Mouse (Mus musculus): Measurements from ENCODE around the gene Cmpk2. TPM values are rescaled to one million over a fixed set of nuclear protein-coding genes. Genes with fewer than 3 reads are reported as not detected.

Gene Cmpk2
- 10 to 100 TPM; 12.3 to 16.7 TPM for total RNA-seq (2023)

GRCm38 (mm10) chr12:26469098-26470041 lies at the start of gene Cmpk2:
TSS of gene Cmpk2 (plus strand) at chr12:26469204.

GRCm38 (mm10) chr12:26456028-26456698 lies 12.8 kb upstream of the Cmpk2 start, which contains the start of gene Rsad2:
TSS of gene Rsad2 (minus strand) at chr12:26456452.

Other genes starting within 250 kb of the Cmpk2 start
- gene Rnf144a, start 54.0 kb upstream of the Cmpk2 start, total RNA-seq (2023): 10 to 100 TPM; 83.8 to 89.1 TPM
- 1 to 10 TPM; 1.7 to 2.6 TPM for gene Rsad2, start 12.8 kb upstream of the Cmpk2 start, total RNA-seq (2023)

Data from B cell, adult 67 days (primary cell).